Mouse (Mus musculus): ENCODE results near the gene Gpr137.

DNA sequence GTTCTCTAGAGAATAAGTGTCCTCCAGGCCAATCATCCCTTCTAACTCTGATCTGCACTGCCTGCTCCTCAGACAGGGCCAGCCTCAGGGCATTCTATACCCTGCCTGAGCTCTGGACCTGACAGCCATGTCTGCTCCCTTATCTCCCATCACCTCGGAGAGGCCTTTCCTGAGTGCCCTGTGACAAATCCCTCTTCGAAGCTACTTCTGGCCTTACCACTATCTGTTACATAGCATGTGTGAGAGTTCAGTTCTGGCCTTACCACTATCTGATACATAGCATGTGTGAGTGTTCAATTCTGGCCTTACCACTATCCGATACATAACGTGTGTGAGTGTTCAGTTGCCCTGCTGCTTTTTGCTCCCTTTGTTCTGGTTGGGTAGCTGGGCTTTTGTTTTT, 27.0 kb downstream of the Gpr137 start:
- TF ChIP-seq CTCF (IDR thresholded peaks at IDR 0.05; ENCODE audit: low read depth): no peak
- peak; percentile 51; the same call in 1 of the 2 replicates for TF ChIP-seq EP300 (IDR thresholded peaks at IDR 0.05; ENCODE audit: low read depth)

All from liver, embryonic 14.5 days (tissue).